ENCODE assay signal across 10 mouse cellular contexts in the genomic region with DNA sequence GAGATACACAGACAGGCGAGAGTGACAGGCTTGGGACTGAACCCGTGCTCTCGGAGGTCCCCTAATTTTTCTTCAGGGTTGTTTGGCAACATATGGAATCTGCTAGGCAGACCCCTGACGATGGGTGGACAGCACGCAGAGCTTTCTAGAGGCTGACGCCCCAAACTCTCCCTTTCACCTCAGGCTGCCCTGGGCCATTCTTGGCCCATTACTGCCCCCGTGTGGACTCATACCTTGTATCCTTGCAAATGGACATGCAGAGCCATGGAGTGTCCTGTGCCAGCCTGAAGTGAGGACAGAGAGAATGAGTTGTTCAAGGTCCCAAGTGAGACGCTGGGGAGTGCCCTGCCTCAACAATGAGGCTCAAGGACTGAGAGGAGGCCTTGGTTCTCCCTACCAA. TPM values are rescaled to one million over a fixed set of nuclear protein-coding genes. Genes with fewer than 3 reads are reported as not detected.
A peak's percentile ranks its signal among the peaks of the same experiment; 100 is the strongest.
DNase-seq lines count a peak whose midpoint lies in the region; ATAC-seq and TF ChIP-seq lines count a peak whose summit lies in the region.
"Had no signal": no experiment of that assay in that cellular context is flagged by ENCODE, and none has a peak within 500 bp of the region (broad histone marks: within the 10 kb centered on the region; RNA-seq: fewer than 3 reads in every experiment).

No protein-coding gene starts in this region.

- H3K4me1 ChIP-seq in midbrain, embryonic 12.5 days: peaks cover 22% of the 10 kb centered on the region
- H3K4me1 ChIP-seq in midbrain, embryonic 16.5 days (ENCODE audit: control insufficient read depth, insufficient read depth, low read length): peaks cover 16% of the 10 kb centered on the region
- H3K4me1 ChIP-seq in hindbrain, postnatal 0 days (ENCODE audit: insufficient read depth, low read length): peaks cover 16% of the 10 kb centered on the region; the same call in 1 of the 2 replicates
- peaks cover 43% of the 10 kb centered on the region for H3K4me1 ChIP-seq in liver, embryonic 13.5 days (replicated peaks)

- H3K27ac ChIP-seq in midbrain, embryonic 12.5 days (replicated peaks): 0 out of 2 replicates have a peak overlapping the region, but pooled peaks have one; percentile 91
- no peak overlapping the region for H3K27ac ChIP-seq in midbrain, embryonic 16.5 days (ENCODE audit: low read length)
- H3K27ac ChIP-seq in hindbrain, postnatal 0 days: no peak overlapping the region
- H3K27ac ChIP-seq in liver, embryonic 13.5 days: no peak overlapping the region

- peak; percentile 68 for TF ChIP-seq CTCF in hindbrain, postnatal 0 days (IDR thresholded peaks at IDR 0.05; ENCODE audit: low read depth)

- no peaks in the 10 kb centered on the region for H3K27me3 ChIP-seq in midbrain, embryonic 12.5 days
- no peaks in the 10 kb centered on the region for H3K27me3 ChIP-seq in midbrain, embryonic 16.5 days (ENCODE audit: control insufficient read depth, insufficient read depth, low read depth, low read length)
- H3K27me3 ChIP-seq in hindbrain, postnatal 0 days (ENCODE audit: insufficient read depth, low read length): no peaks in the 10 kb centered on the region
- H3K27me3 ChIP-seq in liver, embryonic 13.5 days: no peaks in the 10 kb centered on the region
- H3K27me3 ChIP-seq: heart, embryonic 13.5 days; stomach, embryonic 15.5 days had no signal

- no peaks in the 10 kb centered on the region for H3K9me3 ChIP-seq in midbrain, embryonic 12.5 days
- H3K9me3 ChIP-seq in midbrain, embryonic 16.5 days (replicated peaks; ENCODE audit: control insufficient read depth, low read length, poor library complexity, severe bottlenecking): no peaks in the 10 kb centered on the region
- H3K9me3 ChIP-seq in hindbrain, postnatal 0 days (ENCODE audit: low read length): no peaks in the 10 kb centered on the region
- H3K9me3 ChIP-seq in liver, embryonic 13.5 days (replicated peaks): no peaks in the 10 kb centered on the region
- H3K9me3 ChIP-seq: heart, embryonic 13.5 days; stomach, embryonic 15.5 days had no signal

- ATAC-seq in midbrain, embryonic 12.5 days (ENCODE audit: low FRiP score, low read depth): no peak
- no peak for ATAC-seq in midbrain, embryonic 16.5 days
- no peak for ATAC-seq in hindbrain, postnatal 0 days
- no peak for ATAC-seq in liver, embryonic 13.5 days (ENCODE audit: low read depth)

- H3K36me3 ChIP-seq in midbrain, embryonic 12.5 days: peaks cover 16% of the 10 kb centered on the region
- H3K36me3 ChIP-seq in midbrain, embryonic 16.5 days (ENCODE audit: control insufficient read depth, insufficient read depth, low read length): peaks cover 10% of the 10 kb centered on the region
- peaks cover 10% of the 10 kb centered on the region for H3K36me3 ChIP-seq in hindbrain, postnatal 0 days (ENCODE audit: insufficient read depth, low read length)
- peaks cover 22% of the 10 kb centered on the region for H3K36me3 ChIP-seq in liver, embryonic 13.5 days

- H3K4me3 ChIP-seq in midbrain, embryonic 12.5 days: no peak overlapping the region
- no peak overlapping the region for H3K4me3 ChIP-seq in midbrain, embryonic 16.5 days (ENCODE audit: low read depth, low read length)
- H3K4me3 ChIP-seq in hindbrain, postnatal 0 days (ENCODE audit: low read length): no peak overlapping the region
- H3K4me3 ChIP-seq in liver, embryonic 13.5 days (replicated peaks): no peak overlapping the region
- H3K4me3 ChIP-seq: heart, embryonic 13.5 days; stomach, embryonic 15.5 days had no signal

- 23% methylated on average over 8 of the region's 8 CpGs for WGBS in midbrain, embryonic 12.5 days
- 21% methylated on average over 8 of the region's 8 CpGs for WGBS in midbrain, embryonic 16.5 days
- WGBS in hindbrain, postnatal 0 days: 25% methylated on average over 8 of the region's 8 CpGs
- 19% methylated on average over 8 of the region's 8 CpGs for whole genome bisulfite sequencing in liver, embryonic 13.5 days (ENCODE audit: insufficient replicate concordance)

- DNase-seq in adrenal gland, adult 2 months: peak; percentile 91
- peak; percentile 92 for DNase-seq in embryo, embryonic 10.5 days (ENCODE audit: low spot score)
- peak; percentile 78 for DNase-seq in hindbrain, postnatal 0 days (ENCODE audit: low spot score)
- peak; percentile 67 for DNase-seq in liver, embryonic 13.5 days
- peak; percentile 43 for DNase-seq in retina, adult 2 months (ENCODE audit: low read depth, low spot score)
- peak; percentile 79 for DNase-seq in thymus, postnatal 4 days

- no peak overlapping the region for H3K9ac ChIP-seq in midbrain, embryonic 12.5 days (replicated peaks)
- H3K9ac ChIP-seq in midbrain, embryonic 16.5 days (ENCODE audit: low read depth, low read length): no peak overlapping the region
- H3K9ac ChIP-seq in hindbrain, postnatal 0 days (replicated peaks; ENCODE audit: low read length): no peak overlapping the region
- no peak overlapping the region for H3K9ac ChIP-seq in liver, embryonic 13.5 days
- H3K9ac ChIP-seq: stomach, embryonic 15.5 days had no signal

- H3K4me2 ChIP-seq in midbrain, embryonic 12.5 days (replicated peaks): no peak overlapping the region
- no peak overlapping the region for H3K4me2 ChIP-seq in midbrain, embryonic 16.5 days (ENCODE audit: low read length)
- H3K4me2 ChIP-seq in hindbrain, postnatal 0 days (ENCODE audit: low read depth, low read length): no peak overlapping the region
- no peak overlapping the region for H3K4me2 ChIP-seq in liver, embryonic 13.5 days
- H3K4me2 ChIP-seq: stomach, embryonic 15.5 days had no signal

RNA-seq across cellular contexts. Expression of a gene that starts 1.8 kb away (rescaled TPM):
- polyA plus RNA-seq in midbrain, embryonic 12.5 days (2016; fragmentation: Nextera tagmentation; extraction: Ambion mirVana): 16.5 and 17.7 TPM in 2 replicates
- polyA plus RNA-seq in midbrain, embryonic 16.5 days (2015; fragmentation: Nextera tagmentation; extraction: Ambion mirVana): 9.4 and 9.7 TPM in 2 replicates
- total RNA-seq in adrenal gland, adult 2 months (2021): 10 to 100 TPM; 21.7 to 23.3 TPM
- polyA plus RNA-seq in adrenal gland, adult 2 months (2012; rRNA removed): 29.2 and 35.1 TPM in 2 replicates
- 3.8 and 5.3 TPM in 2 replicates for total RNA-seq in hindbrain, postnatal 0 days (2014; rRNA removed)
- 7.9 and 8.6 TPM in 2 replicates for polyA plus RNA-seq in hindbrain, postnatal 0 days (2015; fragmentation: Nextera tagmentation; extraction: Ambion mirVana)
- polyA plus RNA-seq in liver, embryonic 13.5 days (2015; fragmentation: Nextera tagmentation; extraction: Ambion mirVana): 14.4 and 15.0 TPM in 2 replicates

RNA-seq across cellular contexts. Expression of a gene that starts 23.9 kb away (rescaled TPM):
- 771 and 878 TPM in 2 replicates for polyA plus RNA-seq in midbrain, embryonic 12.5 days (2016; fragmentation: Nextera tagmentation; extraction: Ambion mirVana)
- 273 and 303 TPM in 2 replicates for polyA plus RNA-seq in midbrain, embryonic 16.5 days (2015; fragmentation: Nextera tagmentation; extraction: Ambion mirVana)
- 100 to 1,000 TPM; 266 to 294 TPM for total RNA-seq in adrenal gland, adult 2 months (2021)
- 234 and 286 TPM in 2 replicates for polyA plus RNA-seq in adrenal gland, adult 2 months (2012; rRNA removed)
- total RNA-seq in hindbrain, postnatal 0 days (2014; rRNA removed): 212 and 258 TPM in 2 replicates
- polyA plus RNA-seq in hindbrain, postnatal 0 days (2015; fragmentation: Nextera tagmentation; extraction: Ambion mirVana): 229 and 231 TPM in 2 replicates
- polyA plus RNA-seq in liver, embryonic 13.5 days (2015; fragmentation: Nextera tagmentation; extraction: Ambion mirVana): 250 and 275 TPM in 2 replicates

RNA-seq across cellular contexts. Expression of a gene that starts 36.8 kb away (rescaled TPM):
- 118 and 128 TPM in 2 replicates for polyA plus RNA-seq in midbrain, embryonic 12.5 days (2016; fragmentation: Nextera tagmentation; extraction: Ambion mirVana)
- polyA plus RNA-seq in midbrain, embryonic 16.5 days (2015; fragmentation: Nextera tagmentation; extraction: Ambion mirVana): 83.7 and 85.9 TPM in 2 replicates
- 10 to 100 TPM; 76.3 to 79.4 TPM for total RNA-seq in adrenal gland, adult 2 months (2021)
- 41.8 and 48.3 TPM in 2 replicates for polyA plus RNA-seq in adrenal gland, adult 2 months (2012; rRNA removed)
- 43.9 and 60.8 TPM in 2 replicates for total RNA-seq in hindbrain, postnatal 0 days (2014; rRNA removed)
- polyA plus RNA-seq in hindbrain, postnatal 0 days (2015; fragmentation: Nextera tagmentation; extraction: Ambion mirVana): 105 and 109 TPM in 2 replicates
- 186 and 203 TPM in 2 replicates for polyA plus RNA-seq in liver, embryonic 13.5 days (2015; fragmentation: Nextera tagmentation; extraction: Ambion mirVana)

RNA-seq across cellular contexts. Expression of a gene that starts 53.0 kb away (rescaled TPM):
- 44.3 and 46.8 TPM in 2 replicates for polyA plus RNA-seq in midbrain, embryonic 12.5 days (2016; fragmentation: Nextera tagmentation; extraction: Ambion mirVana)
- 80.0 and 82.7 TPM in 2 replicates for polyA plus RNA-seq in midbrain, embryonic 16.5 days (2015; fragmentation: Nextera tagmentation; extraction: Ambion mirVana)
- total RNA-seq in adrenal gland, adult 2 months (2021): 10 to 100 TPM; 44.0 to 61.9 TPM
- polyA plus RNA-seq in adrenal gland, adult 2 months (2012; rRNA removed): 201 and 250 TPM in 2 replicates
- total RNA-seq in hindbrain, postnatal 0 days (2014; rRNA removed): 81.3 and 99.9 TPM in 2 replicates
- 60.9 and 63.8 TPM in 2 replicates for polyA plus RNA-seq in hindbrain, postnatal 0 days (2015; fragmentation: Nextera tagmentation; extraction: Ambion mirVana)
- 24.9 and 25.1 TPM in 2 replicates for polyA plus RNA-seq in liver, embryonic 13.5 days (2015; fragmentation: Nextera tagmentation; extraction: Ambion mirVana)
